Mouse (Mus musculus): ENCODE data around the gene Dera.

DNA sequence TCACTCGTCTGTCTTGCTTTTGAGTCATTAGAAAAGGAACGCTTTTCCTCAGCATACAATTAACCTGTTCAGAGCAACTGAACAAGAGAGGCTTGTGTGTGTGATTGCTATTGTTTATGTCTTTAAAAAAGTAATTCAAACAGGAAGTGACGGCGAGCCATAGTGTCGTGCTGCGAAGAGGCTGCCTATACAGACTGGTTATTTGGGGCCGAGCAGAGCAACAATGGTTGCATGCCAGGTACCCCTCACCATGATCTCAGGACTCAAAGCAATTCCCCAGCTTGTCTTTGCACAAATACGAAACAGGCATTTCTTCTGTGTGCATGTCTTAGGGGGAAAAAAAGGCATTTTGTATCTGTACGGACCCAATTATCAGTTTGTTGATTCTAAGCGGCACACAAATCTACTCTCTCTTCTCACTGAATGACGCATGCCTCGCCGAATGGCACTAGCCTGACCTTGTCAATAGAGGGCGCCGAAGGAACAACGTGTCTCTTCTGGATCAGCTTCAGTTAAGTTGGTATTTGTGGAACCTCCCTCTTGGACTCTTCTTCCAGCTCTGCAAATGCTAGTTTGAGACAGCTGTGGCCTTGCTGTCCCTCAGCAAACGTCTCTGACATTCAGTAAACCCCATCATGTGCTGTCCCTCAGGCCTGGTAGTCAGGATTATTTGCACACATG lies 117.8 kb downstream of the Dera start:
- TF ChIP-seq CTCF (IDR thresholded peaks at IDR 0.05; ENCODE audit: low read depth) (peak; percentile 58), EP300 (IDR thresholded peaks at IDR 0.05; ENCODE audit: low read depth) (no peak)
